Mouse (Mus musculus) lung, postnatal 0 days (tissue): ENCODE measurements at regions not wholly inside any gene's neighbourhood (a gene's known extent, or its start where the extent isn't known, plus 50 kb on each side); places are given as distances from the start of the nearest gene placed in this dataset.

Experiments
- CTCF ChIP-seq: IDR thresholded peaks from 2 replicates; pipeline ENCODE4 v1.5.1; 2016; ENCODE audit warnings: antibody characterized with exemption, mild to moderate bottlenecking
- EP300 ChIP-seq: IDR thresholded peaks from 2 replicates; pipeline ENCODE4 v1.6.1; 2016; ENCODE audit warnings: antibody characterized with exemption, mild to moderate bottlenecking, control low read depth

DNA sequence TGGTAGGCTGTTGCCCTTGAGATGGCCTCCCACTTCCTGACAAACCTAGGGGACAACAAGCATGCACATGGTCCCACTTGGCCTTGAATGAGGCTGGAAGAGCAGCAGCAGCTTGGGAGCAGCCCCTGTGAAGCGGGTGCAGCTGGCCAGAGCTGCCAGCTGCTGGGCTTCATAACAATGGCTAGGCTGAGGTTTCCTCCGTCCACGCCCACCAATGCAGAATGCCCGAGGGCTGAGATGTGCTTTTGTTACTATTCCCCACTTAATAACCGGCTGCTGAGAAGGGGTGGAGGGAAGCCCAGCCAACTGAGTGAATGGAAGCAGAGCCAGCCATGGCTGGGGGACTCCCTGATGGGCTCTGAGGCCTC, 202.1 kb downstream of the Sox11 start:
- TF ChIP-seq CTCF (no peak), EP300 (no peak)
